39 mouse cellular contexts compared by ENCODE assay signal in the genomic region with DNA sequence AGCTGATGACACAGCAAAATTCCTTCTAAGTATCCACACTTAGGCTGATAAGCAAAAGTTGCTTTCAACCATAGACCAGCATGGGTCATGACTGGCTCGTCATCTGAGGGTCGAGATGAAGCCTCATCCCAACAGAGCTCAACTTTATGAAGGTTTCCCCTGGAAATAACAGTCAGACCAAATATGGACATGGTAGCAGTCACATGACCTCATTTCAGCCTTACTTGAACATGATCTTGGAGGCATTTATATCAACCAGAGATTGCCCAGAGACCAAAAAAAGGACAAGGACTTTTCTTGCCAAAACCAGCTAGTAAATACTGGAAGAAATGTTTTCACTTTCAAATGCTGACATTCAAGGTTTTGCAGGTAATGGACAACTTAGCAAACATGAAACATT. TPM values are rescaled to one million over a fixed set of nuclear protein-coding genes. Genes with fewer than 3 reads are reported as not detected.
"Had no signal": no experiment of that assay in that cellular context is flagged by ENCODE, and none has a peak within 500 bp of the region (broad histone marks: within the 10 kb centered on the region; RNA-seq: fewer than 3 reads in every experiment).

No protein-coding gene starts in this region.

- H3K27me3 ChIP-seq: heart, embryonic 12.5 days; hindbrain, embryonic 12.5 days; hindbrain, embryonic 15.5 days; intestine, embryonic 15.5 days; limb, embryonic 12.5 days; liver, embryonic 13.5 days; liver, embryonic 15.5 days had no signal

- H3K27ac ChIP-seq: heart, embryonic 10.5 days; hindbrain, embryonic 10.5 days; hindbrain, embryonic 12.5 days; hindbrain, embryonic 15.5 days; intestine, embryonic 15.5 days; layer of hippocampus, adult 2 months; left cerebral cortex, adult 2 months; limb, embryonic 10.5 days; limb, embryonic 12.5 days; liver, embryonic 13.5 days; liver, embryonic 15.5 days had no signal

- H3K36me3 ChIP-seq: heart, embryonic 10.5 days; heart, embryonic 12.5 days; hindbrain, embryonic 10.5 days; hindbrain, embryonic 12.5 days; hindbrain, embryonic 15.5 days; intestine, embryonic 15.5 days; limb, embryonic 10.5 days; limb, embryonic 12.5 days; liver, embryonic 13.5 days; liver, embryonic 15.5 days had no signal

- H3K4me3 ChIP-seq: heart, embryonic 10.5 days; heart, embryonic 12.5 days; hindbrain, embryonic 10.5 days; hindbrain, embryonic 12.5 days; hindbrain, embryonic 15.5 days; intestine, embryonic 15.5 days; layer of hippocampus, adult 2 months; left cerebral cortex, adult 2 months; limb, embryonic 10.5 days; limb, embryonic 12.5 days; liver, embryonic 13.5 days; liver, embryonic 15.5 days had no signal

- H3K9me3 ChIP-seq: heart, embryonic 10.5 days; heart, embryonic 12.5 days; hindbrain, embryonic 10.5 days; hindbrain, embryonic 12.5 days; hindbrain, embryonic 15.5 days; intestine, embryonic 15.5 days; limb, embryonic 10.5 days; limb, embryonic 12.5 days; liver, embryonic 13.5 days; liver, embryonic 15.5 days had no signal

- ATAC-seq: inflammation-experienced regulatory T-cells, adult 6 months; intestine, embryonic 15.5 days; intestine, postnatal 0 days had no signal

- H3K9ac ChIP-seq: heart, embryonic 12.5 days; hindbrain, embryonic 12.5 days; hindbrain, embryonic 15.5 days; intestine, embryonic 15.5 days; limb, embryonic 12.5 days; liver, embryonic 13.5 days; liver, embryonic 15.5 days had no signal

- H3K4me2 ChIP-seq: heart, embryonic 12.5 days; hindbrain, embryonic 12.5 days; hindbrain, embryonic 15.5 days; intestine, embryonic 15.5 days; limb, embryonic 12.5 days; liver, embryonic 11.5 days; liver, embryonic 13.5 days; liver, embryonic 15.5 days had no signal

- DNase-seq: gastrocnemius, postnatal 14 days; heart, adult 18-20 months; heart, postnatal 10 days; heart, postnatal 4 days; kidney, adult 18-20 months; kidney, adult 8-10 months; kidney, postnatal 10 days; kidney, postnatal 25 days; kidney, postnatal 4 days; liver; liver, embryonic 13.5 days had no signal

- H3K4me1 ChIP-seq: heart, embryonic 10.5 days; heart, embryonic 12.5 days; hindbrain, embryonic 10.5 days; hindbrain, embryonic 12.5 days; hindbrain, embryonic 15.5 days; intestine, embryonic 15.5 days; limb, embryonic 10.5 days; limb, embryonic 12.5 days; liver, embryonic 13.5 days; liver, embryonic 15.5 days had no signal

RNA-seq across cellular contexts. Expression of gene Zswim2, which starts 47.3 kb away (rescaled TPM):
- total RNA-seq: gastrocnemius, adult 18-20 months; gastrocnemius, adult 8-10 months; gastrocnemius, postnatal 14 days; gastrocnemius, postnatal 4 days; granulocyte monocyte progenitor cell, adult 5-6 weeks; heart, adult 18-20 months; heart, adult 8-10 months; heart, postnatal 10 days; heart, postnatal 25 days; heart, postnatal 4 days; layer of hippocampus, adult 2 months; layer of hippocampus, postnatal 10 days; layer of hippocampus, postnatal 25 days; left cerebral cortex, adult 2 months; left cerebral cortex, postnatal 14 days; left cerebral cortex, postnatal 36 days had no signal
- polyA plus RNA-seq: heart, embryonic 10.5 days; heart, embryonic 12.5 days; heart, embryonic 14.5 days; hindbrain, embryonic 10.5 days; hindbrain, embryonic 12.5 days; hindbrain, embryonic 15.5 days; inflammation-experienced regulatory T-cells, adult 6 months; intestine, embryonic 15.5 days; intestine, postnatal 0 days; kidney, embryonic 14.5 days; kidney, embryonic 16.5 days; limb, embryonic 10.5 days; limb, embryonic 12.5 days; limb, embryonic 14.5 days; liver, embryonic 11.5 days; liver, embryonic 13.5 days; liver, embryonic 15.5 days had no signal
